In genomic region chr9:101243711-101244110, GRCm38 (mm10) we compare ENCODE assay signal across 21 mouse cellular contexts. TPM values are rescaled to one million over a fixed set of nuclear protein-coding genes. Genes with fewer than 3 reads are reported as not detected.
DNase-seq lines count a peak whose midpoint lies in the region; ATAC-seq and TF ChIP-seq lines count a peak whose summit lies in the region.
"Had no signal": no experiment of that assay in that cellular context is flagged by ENCODE, and none has a peak within 500 bp of the region (broad histone marks: within the 10 kb centered on the region; RNA-seq: fewer than 3 reads in every experiment).

No protein-coding gene starts in this region.

- no peak overlapping the region for H3K4me3 ChIP-seq in lung, postnatal 0 days (ENCODE audit: low read depth, low read length)
- H3K4me3 ChIP-seq: embryonic facial prominence, embryonic 13.5 days; heart, embryonic 10.5 days; hindbrain, embryonic 13.5 days had no signal

- no peaks in the 10 kb centered on the region for H3K27me3 ChIP-seq in lung, postnatal 0 days (replicated peaks; ENCODE audit: insufficient read depth, low read length)
- H3K27me3 ChIP-seq: embryonic facial prominence, embryonic 13.5 days; hindbrain, embryonic 13.5 days had no signal

- TF ChIP-seq POLR2A in brain, embryonic 14.5 days (IDR thresholded peaks at IDR 0.05; ENCODE audit: borderline replicate concordance, extremely low read depth, insufficient read depth, insufficient read length, poor library complexity, severe bottlenecking): no peak

- no peaks in the 10 kb centered on the region for H3K4me1 ChIP-seq in lung, postnatal 0 days (ENCODE audit: insufficient read depth, low read depth, low read length)

- no peaks in the 10 kb centered on the region for H3K9me3 ChIP-seq in lung, postnatal 0 days (ENCODE audit: low read length)
- H3K9me3 ChIP-seq: embryonic facial prominence, embryonic 13.5 days; heart, embryonic 10.5 days; hindbrain, embryonic 13.5 days had no signal

- DNase-seq in lung, postnatal 0 days (ENCODE audit: low spot score): peak; percentile 44
- no peak for DNase-seq in lung, postnatal 10 days
- peak; percentile 83 for DNase-seq in Muller cell, postnatal 12 days (ENCODE audit: inconsistent ontology term)
- DNase-seq in brain, embryonic 14.5 days (ENCODE audit: low read depth): peak; percentile 4
- DNase-seq in heart, postnatal 25 days (ENCODE audit: low spot score): no peak
- no peak for DNase-seq in urinary bladder, postnatal 36 days (ENCODE audit: low spot score in 2 of 2)
- DNase-seq in right cerebral cortex, postnatal 4 days: no peak
- DNase-seq: adrenal gland, adult 2 months; adrenal gland, postnatal 36 days; cerebellum, adult 11-12 months; cerebellum, adult 9-10 months; cerebellum, postnatal 25 days; gastrocnemius, postnatal 10 days; heart, adult 18-20 months; heart, postnatal 10 days; kidney, adult 11 months had no signal

- H3K9ac ChIP-seq in lung, postnatal 0 days (replicated peaks; ENCODE audit: low read depth): no peak overlapping the region
- H3K9ac ChIP-seq: embryonic facial prominence, embryonic 13.5 days; hindbrain, embryonic 13.5 days had no signal

- TF ChIP-seq EP300 in lung, postnatal 0 days (IDR thresholded peaks at IDR 0.05): no peak

- H3K27ac ChIP-seq in lung, postnatal 0 days (ENCODE audit: low read length): no peak overlapping the region
- H3K27ac ChIP-seq: embryonic facial prominence, embryonic 13.5 days; heart, embryonic 10.5 days; hindbrain, embryonic 13.5 days; hindbrain, postnatal 0 days had no signal

- intact Hi-C loops in heart, postnatal 25 days (cut with DNase I): no loop called here

- TF ChIP-seq CTCF in lung, postnatal 0 days (IDR thresholded peaks at IDR 0.05): no peak
- TF ChIP-seq CTCF in brain, embryonic 14.5 days (IDR thresholded peaks at IDR 0.05; ENCODE audit: borderline replicate concordance, extremely low read depth, insufficient read depth, insufficient read length): no peak

- ATAC-seq in lung, postnatal 0 days: no peak; the same call in 1 of the 2 replicates
- ATAC-seq: forebrain, embryonic 14.5 days; hindbrain, postnatal 0 days had no signal

- WGBS in lung, postnatal 0 days: 49% methylated on average over 2 of the region's 2 CpGs

- H3K36me3 ChIP-seq in lung, postnatal 0 days (ENCODE audit: insufficient read depth, low read length): no peaks in the 10 kb centered on the region
- H3K36me3 ChIP-seq: embryonic facial prominence, embryonic 13.5 days; heart, embryonic 10.5 days; hindbrain, embryonic 13.5 days had no signal

- no peak overlapping the region for H3K4me2 ChIP-seq in lung, postnatal 0 days (replicated peaks; ENCODE audit: low read depth, low read length)
- H3K4me2 ChIP-seq: embryonic facial prominence, embryonic 13.5 days; hindbrain, embryonic 13.5 days had no signal

RNA-seq across cellular contexts. Expression of gene Ppp2r3a, which starts 7.9 kb away (rescaled TPM):
- 7.2 and 7.7 TPM in 2 replicates for polyA plus RNA-seq in lung, postnatal 0 days (2015; fragmentation: Nextera tagmentation; extraction: Ambion mirVana)
- polyA plus RNA-seq in brain, embryonic 14.5 days (2012; rRNA removed): 22.3 and 35.4 TPM in 2 replicates
- total RNA-seq in heart, postnatal 25 days (2021): 100 to 1,000 TPM; 229 to 237 TPM

Comparison
In these comparisons a context has a peak if more than half of its experiments do, and no peak if none do; other contexts are left out.
1. DNase-seq: peak in lung, postnatal 0 days (single experiment), Muller cell, postnatal 12 days (single experiment) and brain, embryonic 14.5 days (single experiment); none in lung, postnatal 10 days (single experiment), heart, postnatal 25 days (single experiment), urinary bladder, postnatal 36 days (0 of 2) and right cerebral cortex, postnatal 4 days (single experiment).